Comparison of ENCODE assay signal across 12 mouse cellular contexts in the genomic region with DNA sequence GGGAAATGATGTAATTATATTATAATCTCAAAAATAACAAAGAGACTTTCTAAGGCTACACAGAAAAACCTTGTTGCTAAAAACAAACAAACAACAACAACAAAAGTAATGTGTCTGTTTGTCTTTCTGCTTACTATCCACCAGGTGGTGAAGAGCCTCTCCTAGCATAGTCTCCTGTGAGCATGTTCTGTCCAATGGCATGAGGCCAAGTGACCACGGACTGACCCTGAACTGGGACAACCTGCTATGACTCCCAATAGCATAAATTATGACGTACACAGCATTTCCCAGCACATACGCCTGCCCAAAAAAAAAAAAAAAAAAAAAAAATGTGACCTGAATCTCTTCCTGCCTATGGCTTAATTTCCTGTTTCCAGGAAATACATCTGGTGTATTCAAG. TPM values are rescaled to one million over a fixed set of nuclear protein-coding genes. Genes with fewer than 3 reads are reported as not detected.
A peak's percentile ranks its signal among the peaks of the same experiment; 100 is the strongest.
DNase-seq lines count a peak whose midpoint lies in the region; ATAC-seq and TF ChIP-seq lines count a peak whose summit lies in the region.
"Had no signal": no experiment of that assay in that cellular context is flagged by ENCODE, and none has a peak within 500 bp of the region (broad histone marks: within the 10 kb centered on the region; RNA-seq: fewer than 3 reads in every experiment).

No protein-coding gene starts in this region.

- no peaks in the 10 kb centered on the region for H3K27me3 ChIP-seq in liver, adult 2 months (ENCODE audit: control insufficient read depth, insufficient read depth, low read length)
- H3K27me3 ChIP-seq in liver, embryonic 11.5 days (replicated peaks; ENCODE audit: control insufficient read depth, insufficient read depth, low read length): no peaks in the 10 kb centered on the region
- no peaks in the 10 kb centered on the region for H3K27me3 ChIP-seq in hindbrain, postnatal 0 days (ENCODE audit: insufficient read depth, low read length)
- H3K27me3 ChIP-seq: limb, embryonic 13.5 days had no signal

- H3K9ac ChIP-seq in liver, adult 2 months (ENCODE audit: low read depth, low read length): no peak overlapping the region
- H3K9ac ChIP-seq in liver, embryonic 11.5 days (ENCODE audit: low read depth, low read length): no peak overlapping the region
- H3K9ac ChIP-seq in hindbrain, postnatal 0 days (replicated peaks; ENCODE audit: low read length): no peak overlapping the region
- H3K9ac ChIP-seq: limb, embryonic 13.5 days had no signal

- no peak overlapping the region for H3K27ac ChIP-seq in liver, adult 2 months (replicated peaks; ENCODE audit: insufficient read depth, low read depth, low read length)
- no peak overlapping the region for H3K27ac ChIP-seq in liver, embryonic 11.5 days (ENCODE audit: low read depth, low read length)
- H3K27ac ChIP-seq in hindbrain, postnatal 0 days: no peak overlapping the region
- H3K27ac ChIP-seq: embryonic facial prominence, embryonic 10.5 days; limb, embryonic 13.5 days had no signal

- H3K4me3 ChIP-seq in liver, adult 2 months (ENCODE audit: insufficient read depth, low read depth, low read length): no peak overlapping the region
- no peak overlapping the region for H3K4me3 ChIP-seq in liver, embryonic 11.5 days (ENCODE audit: low read depth, low read length)
- H3K4me3 ChIP-seq in hindbrain, postnatal 0 days (ENCODE audit: low read length): no peak overlapping the region
- H3K4me3 ChIP-seq: embryonic facial prominence, embryonic 10.5 days; limb, embryonic 13.5 days had no signal

- intact Hi-C loops in heart, postnatal 14 days (cut with DNase I): loop anchor here (5.0 kb wide), 3 partner anchors 205 to 1005 kb away; a partner anchor contains a TSS

- no peaks in the 10 kb centered on the region for H3K36me3 ChIP-seq in liver, adult 2 months (ENCODE audit: control insufficient read depth, insufficient read depth, low read length)
- H3K36me3 ChIP-seq in liver, embryonic 11.5 days (ENCODE audit: control insufficient read depth, insufficient read depth, low read length): no peaks in the 10 kb centered on the region
- no peaks in the 10 kb centered on the region for H3K36me3 ChIP-seq in hindbrain, postnatal 0 days (ENCODE audit: insufficient read depth, low read length)
- H3K36me3 ChIP-seq: embryonic facial prominence, embryonic 10.5 days; limb, embryonic 13.5 days had no signal

- WGBS in liver, adult 2 months: 32% methylated on average over 3 of the region's 3 CpGs
- 78% methylated on average over 3 of the region's 3 CpGs for WGBS in liver, embryonic 11.5 days
- WGBS in hindbrain, postnatal 0 days: 61% methylated on average over 3 of the region's 3 CpGs

- TF ChIP-seq POLR2A in liver, adult 2 months (IDR thresholded peaks at IDR 0.05; ENCODE audit: extremely low read depth, insufficient read depth, low read length): no peak

- no peak overlapping the region for H3K4me2 ChIP-seq in liver, embryonic 11.5 days
- no peak overlapping the region for H3K4me2 ChIP-seq in hindbrain, postnatal 0 days (ENCODE audit: low read depth, low read length)
- H3K4me2 ChIP-seq: limb, embryonic 13.5 days had no signal

- H3K79me2 ChIP-seq in liver, adult 2 months (ENCODE audit: control insufficient read depth, insufficient read depth, low read length): no peaks in the 10 kb centered on the region

- H3K4me1 ChIP-seq in liver, adult 2 months (ENCODE audit: control insufficient read depth, insufficient read depth, low read length): no peaks in the 10 kb centered on the region
- H3K4me1 ChIP-seq in liver, embryonic 11.5 days (replicated peaks; ENCODE audit: control insufficient read depth, insufficient read depth, low read length): no peaks in the 10 kb centered on the region
- no peaks in the 10 kb centered on the region for H3K4me1 ChIP-seq in hindbrain, postnatal 0 days (ENCODE audit: insufficient read depth, low read length)

- DNase-seq in cerebellum, adult 9-10 months: peak; percentile 11
- DNase-seq in liver, adult 2 months (ENCODE audit: extremely low read depth, low read depth, low spot score): peak; percentile 55
- DNase-seq in liver, embryonic 11.5 days (ENCODE audit: low spot score): no peak
- DNase-seq in heart, postnatal 14 days: peak; percentile 32 to 59
- DNase-seq in lung, postnatal 25 days (ENCODE audit: low spot score): peak; percentile 59
- no peak for DNase-seq in hindbrain, postnatal 0 days (ENCODE audit: low spot score)

- ATAC-seq in cerebellum, adult (ENCODE audit: insufficient number of reproducible peaks, low FRiP score, low TSS enrichment): no peak
- no peak for ATAC-seq in liver, embryonic 11.5 days (replicated peaks; ENCODE audit: low FRiP score)
- no peak for ATAC-seq in hindbrain, postnatal 0 days
- ATAC-seq in erythroblast, adult 5-6 weeks (replicated peaks; ENCODE audit: low FRiP score, poor library complexity, severe bottlenecking): no peak
- ATAC-seq: forebrain, embryonic 14.5 days had no signal

- H3K9me3 ChIP-seq in liver, embryonic 11.5 days (ENCODE audit: control insufficient read depth, low read length): no peaks in the 10 kb centered on the region
- no peaks in the 10 kb centered on the region for H3K9me3 ChIP-seq in hindbrain, postnatal 0 days (ENCODE audit: low read length)
- H3K9me3 ChIP-seq: embryonic facial prominence, embryonic 10.5 days; limb, embryonic 13.5 days had no signal

- TF ChIP-seq CTCF in liver, adult 2 months (IDR thresholded peaks at IDR 0.05; ENCODE audit: low read depth, low read length): no peak
- no peak for TF ChIP-seq CTCF in hindbrain, postnatal 0 days (IDR thresholded peaks at IDR 0.05; ENCODE audit: low read depth)

RNA-seq across cellular contexts. Expression of a gene that starts 35.0 kb away (rescaled TPM):
- total RNA-seq in liver, adult 2 months (2014; rRNA removed): 2.2 and 7.7 TPM in 2 replicates
- polyA plus RNA-seq in liver, adult 2 months (2012; rRNA removed): 6.9 and 14.8 TPM in 2 replicates
- 0.47 and 1.6 TPM in 2 replicates for polyA plus RNA-seq in liver, embryonic 11.5 days (2014; fragmentation: Nextera tagmentation; extraction: Ambion mirVana)
- 10 to 100 TPM; 39.0 to 42.7 TPM for total RNA-seq in heart, postnatal 14 days (2021)
- total RNA-seq in hindbrain, postnatal 0 days (2014; rRNA removed): 0.14 TPM in 1 of 2 replicates, not detected in the other
- 1.00 and 1.5 TPM in 2 replicates for polyA plus RNA-seq in hindbrain, postnatal 0 days (2015; fragmentation: Nextera tagmentation; extraction: Ambion mirVana)
- total RNA-seq in erythroblast, adult 5-6 weeks (2015; ENCODE audit: low replicate concordance): not detected in 2 replicates
- not detected in 2 replicates for total RNA-seq in erythroblast, adult 5-6 weeks (2017; ENCODE audit: low replicate concordance)
- total RNA-seq: megakaryocyte-erythroid progenitor cell, adult 5-6 weeks had no signal

RNA-seq across cellular contexts. Expression of a gene that starts 35.0 kb away (rescaled TPM):
- 3.0 and 3.4 TPM in 2 replicates for total RNA-seq in liver, adult 2 months (2014; rRNA removed)
- 1.6 TPM in 2 replicates for polyA plus RNA-seq in liver, adult 2 months (2012; rRNA removed)
- polyA plus RNA-seq in liver, embryonic 11.5 days (2014; fragmentation: Nextera tagmentation; extraction: Ambion mirVana): 0.08 and 0.18 TPM in 2 replicates
- total RNA-seq in heart, postnatal 14 days (2021): 1 to 10 TPM; 7.3 to 7.6 TPM
- 0.37 TPM in 1 of 2 replicates, not detected in the other for total RNA-seq in hindbrain, postnatal 0 days (2014; rRNA removed)
- 0.34 and 0.43 TPM in 2 replicates for polyA plus RNA-seq in hindbrain, postnatal 0 days (2015; fragmentation: Nextera tagmentation; extraction: Ambion mirVana)
- total RNA-seq in erythroblast, adult 5-6 weeks (2015; ENCODE audit: low replicate concordance): not detected in 2 replicates
- not detected in 2 replicates for total RNA-seq in erythroblast, adult 5-6 weeks (2017; ENCODE audit: low replicate concordance)

RNA-seq across cellular contexts. Expression of a gene that starts 48.6 kb away (rescaled TPM):
- 40.1 and 58.3 TPM in 2 replicates for total RNA-seq in liver, adult 2 months (2014; rRNA removed)
- 52.0 and 55.3 TPM in 2 replicates for polyA plus RNA-seq in liver, adult 2 months (2012; rRNA removed)
- polyA plus RNA-seq in liver, embryonic 11.5 days (2014; fragmentation: Nextera tagmentation; extraction: Ambion mirVana): 17.9 and 20.7 TPM in 2 replicates
- total RNA-seq in heart, postnatal 14 days (2021): 10 to 100 TPM; 20.8 to 28.1 TPM
- 23.7 and 31.1 TPM in 2 replicates for total RNA-seq in hindbrain, postnatal 0 days (2014; rRNA removed)
- polyA plus RNA-seq in hindbrain, postnatal 0 days (2015; fragmentation: Nextera tagmentation; extraction: Ambion mirVana): 14.0 and 16.3 TPM in 2 replicates
- 1.7 and 2.7 TPM in 2 replicates for total RNA-seq in erythroblast, adult 5-6 weeks (2015; ENCODE audit: low replicate concordance)
- 8.2 and 8.9 TPM in 2 replicates for total RNA-seq in erythroblast, adult 5-6 weeks (2017; ENCODE audit: low replicate concordance)

Comparison
In these comparisons a context has a peak if more than half of its experiments do, and no peak if none do; other contexts are left out.
1. DNase-seq: peak in cerebellum, adult 9-10 months (single experiment), liver, adult 2 months (single experiment), heart, postnatal 14 days (2 of 2) and lung, postnatal 25 days (single experiment); none in liver, embryonic 11.5 days (single experiment) and hindbrain, postnatal 0 days (single experiment).